Mouse (Mus musculus) intestine, embryonic 16.5 days (tissue): ENCODE data around the gene Ache. TPM values are rescaled to one million over a fixed set of nuclear protein-coding genes. Genes with fewer than 3 reads are reported as not detected.
A peak's percentile ranks its signal among the peaks of the same experiment; 100 is the strongest.

Source experiments
- ATAC-seq: fragments of 200-750 bp; cut with Nextera tagmentation; 2 replicates; pipeline ENCODE4 v1.8.0; 2017; ENCODE audit warnings: moderate TSS enrichment, moderate library complexity
- H3K27ac ChIP-seq: fragments of 300-500 bp; sonication (generic); 2 replicates; pipeline ENCODE4 v1.5.1; 2014; ENCODE audit warnings: mild to moderate bottlenecking, low read length
- H3K27me3 ChIP-seq: fragments of 300-500 bp; sonication (generic); replicated peaks from 2 replicates; pipeline ENCODE4 v1.6.1; 2014; ENCODE audit warnings: low read length, control low read depth, mixed read lengths; ENCODE audit not compliant: control insufficient read depth, insufficient read depth
- H3K36me3 ChIP-seq: fragments of 300-500 bp; sonication (generic); 2 replicates; pipeline ENCODE4 v1.6.1; 2014; ENCODE audit warnings: low read length, control low read depth; ENCODE audit not compliant: control insufficient read depth, insufficient read depth
- H3K4me1 ChIP-seq: fragments of 300-500 bp; sonication (generic); 2 replicates; pipeline ENCODE4 v1.6.1; 2014; ENCODE audit warnings: low read length, control low read depth, mixed read lengths; ENCODE audit not compliant: control insufficient read depth, insufficient read depth
- H3K4me2 ChIP-seq: fragments of 300-500 bp; sonication (generic); 2 replicates; pipeline ENCODE4 v1.6.1; 2014; ENCODE audit warnings: low read depth, low read length, control low read depth
- H3K4me3 ChIP-seq: fragments of 300-500 bp; sonication (generic); 2 replicates; pipeline ENCODE4 v1.5.1; 2014; ENCODE audit warnings: mild to moderate bottlenecking, low read length
- H3K9ac ChIP-seq: fragments of 300-500 bp; sonication (generic); 2 replicates; pipeline ENCODE4 v1.6.1; 2014; ENCODE audit warnings: low read depth, low read length
- H3K9me3 ChIP-seq: fragments of 300-500 bp; sonication (generic); 2 replicates; pipeline ENCODE4 v1.6.1; 2016; ENCODE audit warnings: low read length, control low read depth; ENCODE audit not compliant: control insufficient read depth
- WGBS: fragments of 180-500 bp; shearing (Covaris S2); extraction: QIAGEN DNeasy Blood & Tissue Kit; methylation state at CpG from one replicate; pipeline ENCODE4 v1.1.7; 2014; 5-methylcytosine and 5-hydroxymethylcytosine counted together
- polyA plus RNA-seq: library from polyadenylated mRNA; unstranded; fragments of >200 nt; fragmentation: Nextera tagmentation; extraction: Ambion mirVana; gene quantifications from 2 replicates; pipeline ENCODE4 v1.2.1, GENCODE M21; 2015

The Ache gene
- polyA plus RNA-seq, 1 experiment from 2014 or later, result 9.0 TPM

GRCm38 (mm10) chr5:137320996-137321395 is 33.7 kb downstream of the Ache start:
- ATAC-seq, result no peak
- Histone ChIP-seq H3K27ac (no peak overlapping the region), H3K9ac (no peak overlapping the region), H3K9me3 (no peaks in the 10 kb centered on the region), H3K4me2 (no peak overlapping the region), H3K36me3 (0 out of 2 replicates have a peak, but pooled peaks cover 2% of the 10 kb centered on the region), H3K27me3 (no peaks in the 10 kb centered on the region), H3K4me1 (peaks cover 10% of the 10 kb centered on the region), H3K4me3 (no peak overlapping the region)
- 89% methylated on average over 3 of the region's 3 CpGs for whole genome bisulfite sequencing

- no peak overlapping the region for H3K9ac ChIP-seq
- no peak for ATAC-seq
- H3K36me3 ChIP-seq, result no peaks in the 10 kb centered on the region
- no peak overlapping the region for H3K4me3 ChIP-seq
- H3K27ac ChIP-seq, result no peak overlapping the region
- H3K27me3 ChIP-seq, result no peaks in the 10 kb centered on the region
- WGBS, result 86% methylated on average over 7 of the region's 7 CpGs
- peaks cover 16% of the 10 kb centered on the region for H3K4me1 ChIP-seq
- H3K4me2 ChIP-seq, result no peak overlapping the region
- H3K9me3 ChIP-seq, result no peaks in the 10 kb centered on the region
Measured at GRCm38 (mm10) chr5:137330910-137331309, 43.6 kb downstream of the Ache start.

- Histone ChIP-seq H3K4me3 (peak overlapping the region; percentile 73), H3K36me3 (no peaks in the 10 kb centered on the region), H3K27ac (peak overlapping the region; percentile 69; the same call in 1 of the 2 replicates), H3K4me2 (peak overlapping the region; percentile 80), H3K9ac (peak overlapping the region; percentile 81), H3K27me3 (no peaks in the 10 kb centered on the region), H3K9me3 (no peaks in the 10 kb centered on the region), H3K4me1 (peaks cover 26% of the 10 kb centered on the region)
- 17% methylated on average over 15 of the region's 15 CpGs for WGBS
- ATAC-seq, result no peak
Measured at GRCm38 (mm10) chr5:137332857-137333511, 45.7 kb downstream of the Ache start.

GRCm38 (mm10) chr5:137333512-137334174 is 46.3 kb downstream of the Ache start, which contains the start of gene Slc12a9:
TSS of gene Slc12a9 (minus strand) at chr5:137333597.
- Histone ChIP-seq H3K4me2 (peak within 1 kb of the TSS; percentile 80), H3K9me3 (no peaks in the 10 kb centered on the region), H3K9ac (peak within 1 kb of the TSS; percentile 81), H3K4me3 (peak within 1 kb of the TSS; percentile 73), H3K36me3 (no peaks in the 10 kb centered on the region), H3K27me3 (no peaks in the 10 kb centered on the region), H3K4me1 (peaks cover 26% of the 10 kb centered on the region), H3K27ac (peak within 1 kb of the TSS; percentile 69)
- under 1% methylated on average over 44 of the region's 44 CpGs for WGBS
- peak; percentile 88 for ATAC-seq

GRCm38 (mm10) chr5:137334317-137334716 is 47.0 kb downstream of the Ache start:
- peak overlapping the region; percentile 49; the same call in 1 of the 2 replicates for H3K9ac ChIP-seq
- H3K36me3 ChIP-seq, result no peaks in the 10 kb centered on the region
- peak overlapping the region; percentile 73 for H3K4me3 ChIP-seq
- peak overlapping the region; percentile 80 for H3K4me2 ChIP-seq
- 40% methylated on average over 10 of the region's 10 CpGs for WGBS
- peak overlapping the region; percentile 69 for H3K27ac ChIP-seq
- peaks cover 30% of the 10 kb centered on the region for H3K4me1 ChIP-seq
- no peak for ATAC-seq
- no peaks in the 10 kb centered on the region for H3K27me3 ChIP-seq
- H3K9me3 ChIP-seq, result no peaks in the 10 kb centered on the region

- H3K4me3 ChIP-seq, result no peak overlapping the region
- ATAC-seq, result no peak
- no peaks in the 10 kb centered on the region for H3K9me3 ChIP-seq
- no peak overlapping the region for H3K27ac ChIP-seq
- H3K4me2 ChIP-seq, result no peak overlapping the region; the same call in 1 of the 2 replicates
- no peaks in the 10 kb centered on the region for H3K36me3 ChIP-seq
- H3K4me1 ChIP-seq, result peaks cover 37% of the 10 kb centered on the region
- no peak overlapping the region for H3K9ac ChIP-seq
- no peaks in the 10 kb centered on the region for H3K27me3 ChIP-seq
- 74% methylated on average over 6 of the region's 6 CpGs for WGBS
Measured at GRCm38 (mm10) chr5:137335066-137335465, 47.7 kb downstream of the Ache start.

GRCm38 (mm10) chr5:137337190-137337589 is 49.9 kb downstream of the Ache start:
- no peaks in the 10 kb centered on the region for H3K27me3 ChIP-seq
- peak overlapping the region; percentile 90 for H3K27ac ChIP-seq
- peaks cover 35% of the 10 kb centered on the region for H3K4me1 ChIP-seq
- no peaks in the 10 kb centered on the region for H3K36me3 ChIP-seq
- peak overlapping the region; percentile 90 for H3K4me2 ChIP-seq
- WGBS, result 44% methylated on average over 8 of the region's 8 CpGs
- no peaks in the 10 kb centered on the region for H3K9me3 ChIP-seq
- ATAC-seq, result no peak
- H3K9ac ChIP-seq, result peak overlapping the region; percentile 51
- H3K4me3 ChIP-seq, result no peak overlapping the region

GRCm38 (mm10) chr5:137338256-137338655 is 50.9 kb downstream of the Ache start:
- Histone ChIP-seq H3K4me3 (peak overlapping the region; percentile 47), H3K36me3 (no peaks in the 10 kb centered on the region), H3K4me1 (peaks cover 32% of the 10 kb centered on the region), H3K4me2 (peak overlapping the region; percentile 90), H3K27me3 (no peaks in the 10 kb centered on the region), H3K9ac (peak overlapping the region; percentile 73), H3K27ac (peak overlapping the region; percentile 90), H3K9me3 (no peaks in the 10 kb centered on the region)
- ATAC-seq, result peak; percentile 75
- WGBS, result under 1% methylated on average over 19 of the region's 19 CpGs

GRCm38 (mm10) chr5:137338663-137339289 is 51.5 kb downstream of the Ache start:
- peaks cover 32% of the 10 kb centered on the region for H3K4me1 ChIP-seq
- 2% methylated on average over 11 of the region's 11 CpGs for WGBS
- H3K27ac ChIP-seq, result peak overlapping the region; percentile 90
- peak overlapping the region; percentile 90 for H3K4me2 ChIP-seq
- no peaks in the 10 kb centered on the region for H3K27me3 ChIP-seq
- H3K9ac ChIP-seq, result peak overlapping the region; percentile 73
- peak overlapping the region; percentile 47 for H3K4me3 ChIP-seq
- no peaks in the 10 kb centered on the region for H3K9me3 ChIP-seq
- H3K36me3 ChIP-seq, result no peaks in the 10 kb centered on the region
- peak; percentile 14 for ATAC-seq
